Mouse (Mus musculus) spleen, adult 2 months (tissue): ENCODE measurements around the gene Calm1.
"Not testable (repeated sequence)": the region's sequence is repeated elsewhere in the genome, so short reads cannot be mapped to it uniquely, and the experiment has no call there.

Experiments used
- CTCF ChIP-seq: fragments of 200-500 bp; IDR thresholded peaks from 2 replicates; pipeline ENCODE4 v1.5.1; 2011; ENCODE audit warnings: mild to moderate bottlenecking, inconsistent platforms; ENCODE audit not compliant: insufficient read depth, insufficient read length, insufficient replicate concordance; ENCODE audit errors: extremely low read depth
- POLR2A ChIP-seq: fragments of 200-500 bp; IDR thresholded peaks from 2 replicates; pipeline ENCODE4 v1.6.1; 2011; ENCODE audit warnings: low read depth, low read length, inconsistent platforms

GRCm38 (mm10) chr12:100217087-100217486, 17.9 kb downstream of the Calm1 start:
- not testable (repeated sequence) for TF ChIP-seq POLR2A, CTCF
